Mouse (Mus musculus): ENCODE measurements around the gene Cacna1e. TPM values are rescaled to one million over a fixed set of nuclear protein-coding genes. Genes with fewer than 3 reads are reported as not detected.

The Cacna1e gene
- polyA plus RNA-seq, 1 experiment from 2014 or later = 5.8 TPM

DNA sequence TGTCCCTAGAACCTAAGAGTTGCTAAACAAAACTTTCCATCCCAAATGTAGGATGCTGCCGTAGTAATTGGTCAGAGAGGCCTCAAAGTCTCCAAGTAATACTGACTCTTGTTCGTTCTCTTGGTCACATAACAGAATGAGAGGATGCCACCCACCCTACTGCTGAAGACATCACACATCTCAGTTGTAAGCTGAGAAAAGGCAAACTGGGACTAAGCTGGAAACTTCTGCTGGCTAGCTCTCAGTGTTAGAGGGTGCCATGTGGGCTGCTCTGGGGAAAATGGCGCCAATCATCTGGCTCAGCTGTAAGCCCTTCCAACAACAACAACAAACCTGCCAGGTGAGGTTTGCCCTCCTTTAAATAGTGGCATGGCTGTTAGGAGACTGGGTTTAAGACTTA, 109.8 kb downstream of the Cacna1e start:
- no peak for ATAC-seq
- Histone ChIP-seq H3K27me3 (no peaks in the 10 kb centered on the region), H3K9ac (no peak overlapping the region), H3K9me3 (replicated peaks) (no peaks in the 10 kb centered on the region), H3K36me3 (ENCODE audit: poor library complexity, severe bottlenecking) (no peaks in the 10 kb centered on the region), H3K27ac (no peak overlapping the region), H3K4me3 (no peak overlapping the region), H3K4me2 (no peak overlapping the region), H3K4me1 (0 out of 2 replicates have a peak, but pooled peaks cover 2% of the 10 kb centered on the region)
- WGBS = 96% methylated on average over 3 of the region's 3 CpGs

DNA sequence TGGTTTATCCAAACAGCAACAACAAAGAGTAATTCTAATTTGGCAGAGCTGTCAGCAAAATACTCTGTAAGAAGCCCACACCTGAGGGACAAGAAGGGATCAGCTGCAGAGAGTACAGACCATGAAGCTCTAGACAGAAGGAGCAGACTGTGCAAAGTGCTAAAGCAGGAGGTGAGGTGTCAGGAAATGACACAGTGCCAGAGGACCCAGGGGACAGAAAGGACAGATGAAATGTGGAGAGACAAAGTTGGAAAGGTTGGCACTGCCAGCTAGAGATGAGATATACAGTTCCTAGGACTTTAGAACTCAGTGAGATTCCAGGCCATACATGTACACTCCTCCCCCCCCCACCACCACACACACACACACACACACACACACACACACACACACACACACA, 113.2 kb downstream of the Cacna1e start:
- H3K27me3 ChIP-seq = no peaks in the 10 kb centered on the region
- ATAC-seq = no peak

DNA sequence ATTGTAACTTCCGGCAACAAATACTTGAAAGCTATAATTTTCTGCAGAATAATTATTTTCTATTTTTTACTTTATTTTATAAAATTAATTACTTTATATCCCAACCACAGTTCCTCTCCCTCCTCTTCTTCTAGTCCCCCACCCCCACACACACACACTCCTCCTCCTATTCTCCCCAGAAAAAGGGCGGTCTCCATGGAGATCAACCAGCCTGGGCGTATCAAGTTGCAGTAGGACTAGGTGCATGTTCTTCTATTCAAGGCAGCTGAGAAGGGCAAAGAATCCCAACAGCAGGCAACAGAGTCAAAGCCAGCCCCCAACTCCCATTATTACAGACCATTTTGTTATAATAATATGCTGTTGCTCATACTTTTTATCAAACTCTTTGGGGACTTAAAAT, 113.8 kb downstream of the Cacna1e start:
- Histone ChIP-seq H3K27ac (no peak overlapping the region), H3K27me3 (no peaks in the 10 kb centered on the region), H3K9me3 (replicated peaks) (no peaks in the 10 kb centered on the region), H3K4me1 (0 out of 2 replicates have a peak, but pooled peaks cover 2% of the 10 kb centered on the region), H3K4me2 (no peak overlapping the region), H3K36me3 (ENCODE audit: poor library complexity, severe bottlenecking) (no peaks in the 10 kb centered on the region), H3K4me3 (no peak overlapping the region), H3K9ac (no peak overlapping the region)
- 35% methylated on average over 3 of the region's 3 CpGs for WGBS
- ATAC-seq = no peak

More for the DNA sequence above, 113.2 kb downstream of the Cacna1e start:
- Histone ChIP-seq H3K9ac (no peak overlapping the region), H3K9me3 (replicated peaks) (no peaks in the 10 kb centered on the region), H3K36me3 (ENCODE audit: poor library complexity, severe bottlenecking) (no peaks in the 10 kb centered on the region), H3K4me1 (0 out of 2 replicates have a peak, but pooled peaks cover 2% of the 10 kb centered on the region), H3K4me2 (no peak overlapping the region), H3K27ac (no peak overlapping the region), H3K4me3 (no peak overlapping the region)

DNA sequence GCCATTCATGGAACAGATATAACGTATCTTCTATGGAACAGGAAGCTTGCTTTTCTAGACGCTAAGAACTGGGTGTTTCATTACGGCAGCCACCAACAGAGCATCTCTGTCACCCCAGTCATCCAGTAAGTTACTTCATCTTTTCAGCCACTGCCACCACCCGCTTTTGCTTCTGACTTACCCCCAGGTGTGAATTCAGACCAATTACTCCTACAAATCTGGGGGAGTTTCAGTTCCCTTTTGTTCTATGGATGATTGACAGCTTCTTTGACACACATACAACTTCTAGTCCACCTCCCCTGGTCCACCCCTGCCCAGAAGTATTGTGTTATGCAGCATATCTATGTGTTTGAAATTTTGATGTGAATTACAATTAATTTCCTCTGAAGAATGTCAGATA, 121.2 kb downstream of the Cacna1e start:
- H3K27me3 ChIP-seq = no peaks in the 10 kb centered on the region
- no peaks in the 10 kb centered on the region for H3K36me3 ChIP-seq (ENCODE audit: poor library complexity, severe bottlenecking)
- H3K9me3 ChIP-seq (replicated peaks) = no peaks in the 10 kb centered on the region
- H3K4me2 ChIP-seq = no peak overlapping the region
- 40% methylated on average over 4 of the region's 4 CpGs for WGBS
- H3K4me1 ChIP-seq = 0 out of 2 replicates have a peak, but pooled peaks cover 7% of the 10 kb centered on the region
- H3K27ac ChIP-seq = no peak overlapping the region
- H3K9ac ChIP-seq = no peak overlapping the region
- ATAC-seq = no peak
- no peak overlapping the region for H3K4me3 ChIP-seq

DNA sequence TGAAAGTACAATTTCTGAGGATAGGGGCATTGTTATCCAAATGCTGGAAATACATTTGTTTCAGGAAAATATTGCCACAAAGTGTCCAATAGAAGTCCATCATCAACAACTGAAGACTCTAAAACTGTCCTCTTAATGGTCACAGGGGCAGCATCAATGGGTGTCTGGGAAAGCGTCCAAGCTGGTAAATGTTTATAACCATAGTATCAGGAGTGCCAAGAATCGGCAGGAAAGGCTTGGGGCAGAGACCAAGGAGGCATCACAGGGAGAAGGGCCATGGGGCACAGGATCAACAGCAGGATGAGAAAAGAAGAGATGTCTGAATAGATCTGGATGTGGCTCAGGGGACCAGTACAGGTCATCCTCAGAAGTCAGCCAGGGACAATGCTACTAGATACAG, 132.2 kb downstream of the Cacna1e start:
- H3K9ac ChIP-seq = no peak overlapping the region
- H3K4me2 ChIP-seq = no peak overlapping the region
- no peaks in the 10 kb centered on the region for H3K4me1 ChIP-seq
- ATAC-seq = no peak
- H3K9me3 ChIP-seq (replicated peaks) = no peaks in the 10 kb centered on the region
- WGBS = 74% methylated on average over 2 of the region's 2 CpGs
- H3K27ac ChIP-seq = no peak overlapping the region
- H3K4me3 ChIP-seq = no peak overlapping the region
- H3K27me3 ChIP-seq = no peaks in the 10 kb centered on the region
- no peaks in the 10 kb centered on the region for H3K36me3 ChIP-seq (ENCODE audit: poor library complexity, severe bottlenecking)

DNA sequence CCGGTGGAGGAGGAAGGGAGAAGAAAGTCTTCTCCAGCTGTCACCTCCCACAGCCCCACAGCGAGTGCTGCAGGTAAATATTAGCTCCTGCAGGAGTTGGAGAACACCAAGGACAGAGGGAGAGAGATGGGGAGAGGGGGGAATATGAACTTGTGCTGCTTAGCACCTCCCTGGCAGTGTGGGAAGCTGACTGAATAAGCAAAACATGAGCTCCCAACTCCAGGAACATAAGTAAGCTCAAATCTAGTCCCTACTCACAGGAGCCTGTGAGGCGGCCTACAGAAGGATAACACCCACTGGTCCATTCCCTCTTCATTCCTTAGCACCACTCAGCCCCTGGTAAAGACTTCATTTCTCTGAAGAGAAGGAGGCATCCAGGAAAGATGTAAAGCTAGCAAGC, 135.8 kb downstream of the Cacna1e start:
- Histone ChIP-seq H3K27me3 (no peaks in the 10 kb centered on the region), H3K4me1 (no peaks in the 10 kb centered on the region), H3K27ac (no peak overlapping the region), H3K4me2 (no peak overlapping the region), H3K9me3 (replicated peaks) (no peaks in the 10 kb centered on the region), H3K9ac (no peak overlapping the region), H3K4me3 (no peak overlapping the region), H3K36me3 (ENCODE audit: poor library complexity, severe bottlenecking) (no peaks in the 10 kb centered on the region)
- WGBS = 81% methylated on average over 3 of the region's 3 CpGs
- no peak for ATAC-seq

DNA sequence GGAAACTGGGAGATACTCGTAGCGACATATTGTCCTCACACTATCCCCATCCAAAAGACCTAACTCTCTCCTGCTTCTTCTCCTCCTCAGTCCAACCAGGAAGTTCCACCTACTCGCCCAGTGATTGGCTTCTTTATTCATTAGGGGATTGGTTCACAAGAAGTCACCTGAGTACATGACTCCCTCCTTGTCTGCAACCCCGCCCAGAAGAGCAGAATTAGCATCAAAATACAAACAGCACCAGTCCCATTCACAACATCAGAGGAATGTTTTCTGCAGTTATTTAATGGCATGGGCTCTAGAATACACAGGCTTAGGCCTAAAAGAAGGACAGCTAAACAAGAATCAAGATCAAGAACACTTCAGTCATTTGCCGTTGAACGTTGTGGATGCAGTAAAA, 139.1 kb downstream of the Cacna1e start:
- ATAC-seq = no peak
- H3K27me3 ChIP-seq = no peaks in the 10 kb centered on the region
- H3K4me3 ChIP-seq = no peak overlapping the region
- no peak overlapping the region for H3K9ac ChIP-seq
- no peak overlapping the region for H3K4me2 ChIP-seq
- H3K9me3 ChIP-seq (replicated peaks) = no peaks in the 10 kb centered on the region
- no peaks in the 10 kb centered on the region for H3K4me1 ChIP-seq
- WGBS = 86% methylated on average over 6 of the region's 6 CpGs
- no peaks in the 10 kb centered on the region for H3K36me3 ChIP-seq (ENCODE audit: poor library complexity, severe bottlenecking)
- no peak overlapping the region for H3K27ac ChIP-seq

DNA sequence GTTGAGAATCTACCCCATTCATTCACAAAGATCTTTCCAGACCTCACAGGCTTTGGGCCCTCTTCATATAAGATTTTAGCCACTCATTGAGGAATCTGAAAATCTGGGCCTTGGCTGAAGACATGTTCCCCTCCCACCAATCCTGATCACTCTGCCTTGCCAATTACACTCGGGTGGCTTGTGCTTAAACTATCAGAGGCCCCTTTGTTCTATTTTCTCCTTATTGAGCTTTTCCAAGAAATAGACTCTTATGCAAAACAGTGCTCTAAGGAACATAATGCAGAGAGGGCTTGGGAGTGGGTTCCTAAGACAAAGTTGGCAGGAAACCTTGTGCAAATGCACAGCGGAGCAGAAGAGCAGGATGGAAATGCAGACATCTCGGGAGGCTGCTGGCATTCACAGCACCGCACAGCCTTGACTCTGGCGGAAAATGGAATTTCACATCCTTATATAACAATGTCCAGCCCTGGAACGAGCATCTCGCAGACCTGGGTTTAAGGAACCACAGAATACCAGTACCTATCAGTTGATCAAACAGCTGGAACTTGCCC, 153.8 kb downstream of the Cacna1e start:
- Histone ChIP-seq H3K27me3 (peaks cover 23% of the 10 kb centered on the region), H3K9me3 (replicated peaks) (no peaks in the 10 kb centered on the region), H3K4me3 (no peak overlapping the region), H3K36me3 (ENCODE audit: poor library complexity, severe bottlenecking) (no peaks in the 10 kb centered on the region), H3K9ac (no peak overlapping the region), H3K4me2 (no peak overlapping the region), H3K27ac (no peak overlapping the region), H3K4me1 (peaks cover 23% of the 10 kb centered on the region)
- ATAC-seq = peak; percentile 19; the same call in 1 of the 2 replicates
- WGBS = 37% methylated on average over 7 of the region's 7 CpGs

DNA sequence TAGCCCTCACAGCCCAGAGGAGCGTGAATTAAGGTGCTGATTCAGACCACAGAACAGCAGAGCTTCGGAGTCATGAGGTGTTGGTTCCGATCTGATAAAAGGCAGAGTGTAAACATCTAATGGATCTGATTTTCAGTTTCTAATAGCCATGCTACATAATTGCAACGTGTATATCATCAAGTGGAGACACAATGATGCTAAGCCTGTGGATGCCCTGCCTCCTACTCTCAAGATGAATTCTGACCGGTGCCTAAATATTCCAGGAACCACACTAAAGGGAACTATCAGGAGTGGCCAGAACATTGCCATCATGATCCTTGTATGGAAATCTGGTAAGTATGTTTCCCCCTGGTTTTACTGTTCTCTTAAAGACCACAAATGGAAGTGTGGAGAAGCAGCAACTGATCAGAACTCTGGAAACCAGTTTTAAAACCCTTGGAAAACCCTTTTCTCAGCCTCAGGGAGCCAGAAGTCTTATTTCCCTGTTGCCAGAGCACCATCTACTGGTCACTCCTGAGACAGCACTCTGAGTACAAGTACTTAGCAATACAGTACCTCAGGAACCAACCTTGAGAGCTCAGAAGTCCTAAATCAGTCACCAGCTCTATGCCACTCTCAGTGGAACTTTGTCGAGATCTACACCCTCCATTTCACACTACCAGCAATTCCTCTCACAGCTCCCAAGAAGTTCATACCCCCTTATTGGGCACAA, 154.9 kb downstream of the Cacna1e start:
- peaks cover 34% of the 10 kb centered on the region for H3K27me3 ChIP-seq
- no peaks in the 10 kb centered on the region for H3K36me3 ChIP-seq (ENCODE audit: poor library complexity, severe bottlenecking)
- peaks cover 25% of the 10 kb centered on the region for H3K4me1 ChIP-seq
- H3K4me2 ChIP-seq = no peak overlapping the region
- 63% methylated on average over 6 of the region's 6 CpGs for WGBS
- no peak overlapping the region for H3K9ac ChIP-seq
- ATAC-seq = peak; percentile 20; the same call in 1 of the 2 replicates
- no peak overlapping the region for H3K4me3 ChIP-seq
- no peaks in the 10 kb centered on the region for H3K9me3 ChIP-seq (replicated peaks)
- H3K27ac ChIP-seq = no peak overlapping the region

DNA sequence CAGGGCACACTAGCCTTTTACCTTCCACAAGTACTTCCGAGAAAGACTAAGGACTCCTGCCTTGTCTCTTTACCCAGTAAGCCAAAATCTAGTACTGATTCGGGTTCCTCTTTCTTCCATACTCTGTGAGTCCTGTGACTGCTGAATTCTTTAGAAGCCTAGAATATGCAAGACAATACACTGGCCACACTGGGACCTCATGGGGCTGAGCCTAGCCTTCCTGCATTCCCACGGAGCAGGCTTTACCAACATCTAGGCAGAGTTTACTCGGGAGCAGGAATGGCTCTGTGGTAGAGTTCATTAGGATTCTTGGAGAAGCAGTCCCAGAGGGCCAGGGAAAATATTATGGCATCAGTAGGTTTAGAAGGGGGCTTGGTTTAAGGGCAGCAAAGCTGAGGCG, 155.6 kb downstream of the Cacna1e start:
- H3K27me3 ChIP-seq = peaks cover 39% of the 10 kb centered on the region
- H3K9ac ChIP-seq = no peak overlapping the region
- H3K4me2 ChIP-seq = no peak overlapping the region
- no peaks in the 10 kb centered on the region for H3K36me3 ChIP-seq (ENCODE audit: poor library complexity, severe bottlenecking)
- no peak for ATAC-seq
- no peaks in the 10 kb centered on the region for H3K9me3 ChIP-seq (replicated peaks)
- H3K4me3 ChIP-seq = no peak overlapping the region
- WGBS = 34% methylated on average over 5 of the region's 5 CpGs
- no peak overlapping the region for H3K27ac ChIP-seq
- peaks cover 32% of the 10 kb centered on the region for H3K4me1 ChIP-seq

DNA sequence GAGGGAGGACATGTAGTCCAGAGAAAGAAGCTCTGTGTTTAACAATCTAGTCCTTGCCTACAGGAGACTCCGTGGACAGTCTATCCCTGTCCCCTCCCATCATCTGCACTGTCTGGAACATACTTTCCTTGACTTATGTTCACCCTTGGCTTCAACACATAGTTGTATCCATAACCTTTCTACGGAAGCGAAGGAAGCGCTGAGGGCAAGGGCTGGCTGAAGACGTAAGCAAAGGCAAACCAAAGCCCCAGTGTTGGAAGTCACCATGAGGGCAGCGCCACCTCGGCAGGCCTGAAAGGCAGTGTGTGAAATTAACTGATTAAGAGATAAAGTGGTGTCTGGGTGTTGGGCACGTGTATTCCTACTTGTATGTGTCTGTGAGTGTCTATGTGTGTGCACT, 156.6 kb downstream of the Cacna1e start:
- H3K4me2 ChIP-seq = no peak overlapping the region
- no peaks in the 10 kb centered on the region for H3K36me3 ChIP-seq (ENCODE audit: poor library complexity, severe bottlenecking)
- H3K27me3 ChIP-seq = peaks cover 43% of the 10 kb centered on the region
- H3K4me3 ChIP-seq = no peak overlapping the region
- H3K9ac ChIP-seq = no peak overlapping the region
- no peak for ATAC-seq
- no peak overlapping the region for H3K27ac ChIP-seq
- WGBS = 84% methylated on average over 8 of the region's 8 CpGs
- peaks cover 38% of the 10 kb centered on the region for H3K4me1 ChIP-seq
- H3K9me3 ChIP-seq (replicated peaks) = no peaks in the 10 kb centered on the region

DNA sequence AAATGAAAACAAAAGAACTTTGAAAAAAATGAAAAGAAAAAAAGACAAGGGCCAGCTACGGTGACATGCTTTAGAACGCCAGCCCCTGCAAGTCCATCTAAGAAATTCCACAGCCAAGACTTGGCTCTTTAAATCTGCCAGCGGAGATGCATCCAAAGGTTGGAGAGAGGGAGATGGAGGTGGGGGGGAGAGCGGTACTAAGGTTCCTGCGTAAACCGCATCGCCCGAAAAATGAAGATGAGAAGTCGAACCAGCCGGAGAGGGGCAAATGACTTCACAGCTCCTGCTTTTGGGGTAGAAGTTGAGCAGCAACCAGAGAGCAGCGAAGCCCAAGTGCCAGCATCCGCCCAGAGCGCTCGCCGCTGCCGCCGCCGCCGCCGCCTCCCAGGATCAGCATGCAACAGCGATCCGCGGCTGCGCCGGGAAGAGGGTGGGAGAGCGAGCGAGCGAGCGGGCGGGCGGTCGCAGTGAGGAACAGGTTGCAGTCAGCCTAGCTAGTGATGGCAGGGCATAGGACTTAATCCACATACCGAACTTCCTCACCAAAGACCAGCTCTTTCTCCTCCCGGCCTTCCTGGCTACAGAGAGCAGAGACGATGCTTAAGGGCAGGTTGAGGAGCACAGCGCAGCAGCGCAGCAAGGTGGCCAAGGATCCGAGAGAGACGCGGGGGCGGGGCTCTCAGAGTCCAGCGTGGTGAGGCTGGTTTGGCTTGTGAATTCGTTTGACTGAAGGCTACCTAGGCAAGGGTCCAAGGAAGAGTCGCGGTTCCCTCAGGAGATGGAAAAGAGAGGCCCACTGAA, 157.7 kb downstream of the Cacna1e start:
- H3K4me1 ChIP-seq = peaks cover 38% of the 10 kb centered on the region
- peaks cover 44% of the 10 kb centered on the region for H3K27me3 ChIP-seq
- H3K4me2 ChIP-seq = peak overlapping the region; percentile 88
- ATAC-seq = peak; percentile 67
- peak overlapping the region; percentile 51 for H3K4me3 ChIP-seq
- peak overlapping the region; percentile 3; the same call in 1 of the 2 replicates for H3K27ac ChIP-seq
- WGBS = 0% methylated on average over 37 of the region's 45 CpGs
- H3K9me3 ChIP-seq (replicated peaks) = no peaks in the 10 kb centered on the region
- H3K9ac ChIP-seq = peak overlapping the region; percentile 68
- H3K36me3 ChIP-seq (ENCODE audit: poor library complexity, severe bottlenecking) = no peaks in the 10 kb centered on the region

Data from forebrain, embryonic 13.5 days (tissue).